Comparison of ENCODE assay signal across 7 mouse cellular contexts in the genomic region with DNA sequence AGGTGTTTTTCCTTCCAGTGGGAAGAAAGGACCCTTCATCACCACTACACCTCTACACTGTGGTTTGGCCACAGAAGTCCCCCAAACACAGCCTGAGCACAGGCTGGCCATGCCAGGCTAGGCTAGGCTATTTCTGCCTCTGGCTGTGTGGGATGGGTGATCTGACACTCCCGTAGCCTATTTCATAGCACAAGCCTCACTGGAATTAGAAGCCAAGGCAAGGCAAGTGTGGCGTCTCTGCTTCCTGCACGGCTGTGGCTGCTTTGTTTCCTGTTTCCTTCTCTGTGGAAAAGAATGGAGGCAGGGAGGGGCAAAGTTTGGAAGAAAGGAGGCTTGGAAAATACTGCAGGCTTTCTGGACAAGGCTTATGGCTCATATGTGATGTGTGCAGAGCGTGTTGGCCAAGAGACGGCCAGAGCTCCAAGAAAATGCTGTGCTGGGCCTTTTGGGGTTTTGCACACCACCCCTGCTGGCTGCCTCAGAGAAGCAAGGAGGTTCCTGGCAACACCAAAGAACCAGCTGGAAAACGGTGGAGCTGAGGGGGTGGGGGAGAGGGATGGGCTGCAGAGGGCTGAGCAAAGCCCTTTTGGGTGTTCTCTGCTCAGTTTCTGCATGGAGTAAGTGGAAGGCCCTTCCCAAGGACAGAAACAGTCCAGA. TPM values are rescaled to one million over a fixed set of nuclear protein-coding genes. Genes with fewer than 3 reads are reported as not detected.
DNase-seq lines count a peak whose midpoint lies in the region; ATAC-seq and TF ChIP-seq lines count a peak whose summit lies in the region.

No protein-coding gene starts in this region.

- no peaks in the 10 kb centered on the region for H3K27me3 ChIP-seq in liver, adult 2 months (ENCODE audit: control insufficient read depth, insufficient read depth, low read length)
- H3K27me3 ChIP-seq in liver, embryonic 12.5 days (replicated peaks), result no peaks in the 10 kb centered on the region

- H3K9ac ChIP-seq in liver, adult 2 months (ENCODE audit: low read depth, low read length), result no peak overlapping the region
- no peak overlapping the region for H3K9ac ChIP-seq in liver, embryonic 12.5 days

- H3K4me1 ChIP-seq in liver, adult 2 months (ENCODE audit: control insufficient read depth, insufficient read depth, low read length), result peaks cover 5% of the 10 kb centered on the region; the same call in 1 of the 2 replicates
- peaks cover 14% of the 10 kb centered on the region; the same call in 1 of the 2 replicates for H3K4me1 ChIP-seq in liver, embryonic 12.5 days

- TF ChIP-seq CTCF in liver, adult 2 months (IDR thresholded peaks at IDR 0.05; ENCODE audit: low read depth, low read length), result no peak

- no peak overlapping the region for H3K4me2 ChIP-seq in liver, embryonic 12.5 days

- DNase-seq in liver, adult 2 months (ENCODE audit: extremely low read depth, low read depth, low spot score), result no peak
- DNase-seq in heart, adult 9 months (ENCODE audit: low spot score in 2 of 2), result peak; percentile 75 to 82
- peak; percentile 63 for DNase-seq in kidney, postnatal 10 days
- DNase-seq in skeletal muscle tissue, adult 2 months (ENCODE audit: low read depth, low spot score), result peak; percentile 72

- no peaks in the 10 kb centered on the region for H3K9me3 ChIP-seq in liver, embryonic 12.5 days (replicated peaks)

- no peaks in the 10 kb centered on the region for H3K79me2 ChIP-seq in liver, adult 2 months (ENCODE audit: control insufficient read depth, insufficient read depth, low read length)

- ATAC-seq in liver, embryonic 12.5 days, result no peak
- no peak for ATAC-seq in erythroid progenitor cell, adult 5-6 weeks (replicated peaks; ENCODE audit: low FRiP score, poor library complexity, severe bottlenecking)
- ATAC-seq in erythroblast, adult 5-6 weeks (replicated peaks; ENCODE audit: low FRiP score, poor library complexity, severe bottlenecking), result no peak

- no peaks in the 10 kb centered on the region for H3K36me3 ChIP-seq in liver, adult 2 months (ENCODE audit: control insufficient read depth, insufficient read depth, low read length)
- H3K36me3 ChIP-seq in liver, embryonic 12.5 days, result no peaks in the 10 kb centered on the region

- no peak overlapping the region for H3K4me3 ChIP-seq in liver, adult 2 months (ENCODE audit: insufficient read depth, low read depth, low read length)
- H3K4me3 ChIP-seq in liver, embryonic 12.5 days, result no peak overlapping the region

- 0 out of 2 replicates have a peak overlapping the region, but pooled peaks have one; percentile 24 for H3K27ac ChIP-seq in liver, adult 2 months (replicated peaks; ENCODE audit: insufficient read depth, low read depth, low read length)
- H3K27ac ChIP-seq in liver, embryonic 12.5 days, result no peak overlapping the region

- WGBS in liver, adult 2 months, result 65% methylated on average over 6 of the region's 6 CpGs
- WGBS in liver, embryonic 12.5 days (ENCODE audit: insufficient replicate concordance), result 38% methylated on average over 6 of the region's 6 CpGs

- TF ChIP-seq POLR2A in liver, adult 2 months (IDR thresholded peaks at IDR 0.05; ENCODE audit: extremely low read depth, insufficient read depth, low read length), result no peak

RNA-seq across cellular contexts. Expression of gene Fam170b, which starts 5.6 kb away (rescaled TPM):
- total RNA-seq in liver, adult 2 months (2014; rRNA removed), result 0.09 and 0.13 TPM in 2 replicates
- 0.05 TPM in 1 of 2 replicates, not detected in the other for polyA plus RNA-seq in liver, adult 2 months (2012; rRNA removed)
- polyA plus RNA-seq in liver, embryonic 12.5 days (2016; fragmentation: Nextera tagmentation; extraction: Ambion mirVana), result not detected in 2 replicates
- total RNA-seq in erythroid progenitor cell, adult 5-6 weeks (2015; ENCODE audit: low replicate concordance), result not detected in 2 replicates
- not detected in 2 replicates for total RNA-seq in erythroid progenitor cell, adult 5-6 weeks (2017; ENCODE audit: low replicate concordance)
- total RNA-seq in erythroblast, adult 5-6 weeks (2015; ENCODE audit: low replicate concordance), result not detected in 2 replicates
- total RNA-seq in erythroblast, adult 5-6 weeks (2017; ENCODE audit: low replicate concordance), result not detected in 2 replicates

RNA-seq across cellular contexts. Expression of gene Vstm4, which starts 28.4 kb away (rescaled TPM):
- 0.92 and 1.3 TPM in 2 replicates for total RNA-seq in liver, adult 2 months (2014; rRNA removed)
- 0.81 and 0.91 TPM in 2 replicates for polyA plus RNA-seq in liver, adult 2 months (2012; rRNA removed)
- polyA plus RNA-seq in liver, embryonic 12.5 days (2016; fragmentation: Nextera tagmentation; extraction: Ambion mirVana), result 3.9 and 4.4 TPM in 2 replicates
- 1.1 and 1.3 TPM in 2 replicates for total RNA-seq in erythroid progenitor cell, adult 5-6 weeks (2015; ENCODE audit: low replicate concordance)
- total RNA-seq in erythroid progenitor cell, adult 5-6 weeks (2017; ENCODE audit: low replicate concordance), result 1.4 and 2.6 TPM in 2 replicates
- total RNA-seq in erythroblast, adult 5-6 weeks (2015; ENCODE audit: low replicate concordance), result not detected in 2 replicates
- total RNA-seq in erythroblast, adult 5-6 weeks (2017; ENCODE audit: low replicate concordance), result 0.09 and 0.56 TPM in 2 replicates

RNA-seq across cellular contexts. Expression of gene Tmem273, which starts 42.4 kb away (rescaled TPM):
- 1.4 and 2.0 TPM in 2 replicates for total RNA-seq in liver, adult 2 months (2014; rRNA removed)
- polyA plus RNA-seq in liver, adult 2 months (2012; rRNA removed), result 0.52 and 1.3 TPM in 2 replicates
- polyA plus RNA-seq in liver, embryonic 12.5 days (2016; fragmentation: Nextera tagmentation; extraction: Ambion mirVana), result 0.50 and 0.77 TPM in 2 replicates
- 1.8 and 4.6 TPM in 2 replicates for total RNA-seq in erythroid progenitor cell, adult 5-6 weeks (2015; ENCODE audit: low replicate concordance)
- 1.3 and 15.4 TPM in 2 replicates for total RNA-seq in erythroid progenitor cell, adult 5-6 weeks (2017; ENCODE audit: low replicate concordance)
- total RNA-seq in erythroblast, adult 5-6 weeks (2015; ENCODE audit: low replicate concordance), result 3.3 and 7.3 TPM in 2 replicates
- 2.0 and 8.8 TPM in 2 replicates for total RNA-seq in erythroblast, adult 5-6 weeks (2017; ENCODE audit: low replicate concordance)
